Mouse (Mus musculus) midbrain, embryonic 13.5 days (tissue): Measurements from ENCODE around the gene Epb41l1. TPM values are rescaled to one million over a fixed set of nuclear protein-coding genes. Genes with fewer than 3 reads are reported as not detected.

Experiments
- ATAC-seq: fragments of 200-750 bp; cut with Nextera tagmentation; 2 replicates; pipeline ENCODE4 v1.8.0; 2017; ENCODE audit warnings: mild to moderate bottlenecking, moderate TSS enrichment, moderate library complexity
- H3K27ac ChIP-seq: fragments of 300-500 bp; sonication (generic); 2 replicates; pipeline ENCODE4 v1.5.1; 2015; ENCODE audit warnings: inconsistent platforms, mild to moderate bottlenecking, moderate library complexity
- H3K27me3 ChIP-seq: fragments of 300-500 bp; sonication (generic); 2 replicates; pipeline ENCODE4 v1.6.1; 2015; ENCODE audit warnings: mild to moderate bottlenecking, inconsistent platforms
- H3K36me3 ChIP-seq: fragments of 300-500 bp; sonication (generic); 2 replicates; pipeline ENCODE4 v1.6.1; 2015; ENCODE audit warnings: mild to moderate bottlenecking, inconsistent platforms
- H3K4me1 ChIP-seq: fragments of 300-500 bp; sonication (generic); replicated peaks from 2 replicates; pipeline ENCODE4 v1.6.1; 2015; ENCODE audit warnings: inconsistent platforms
- H3K4me2 ChIP-seq: fragments of 300-500 bp; sonication (generic); replicated peaks from 2 replicates; pipeline ENCODE4 v1.6.1; 2015; ENCODE audit warnings: moderate library complexity, mild to moderate bottlenecking, inconsistent platforms
- H3K4me3 ChIP-seq: fragments of 300-500 bp; sonication (generic); replicated peaks from 2 replicates; pipeline ENCODE4 v1.5.1; 2015; ENCODE audit warnings: mild to moderate bottlenecking, inconsistent platforms
- H3K9ac ChIP-seq: fragments of 300-500 bp; sonication (generic); replicated peaks from 2 replicates; pipeline ENCODE4 v1.6.1; 2015; ENCODE audit warnings: mild to moderate bottlenecking, inconsistent platforms
- H3K9me3 ChIP-seq: fragments of 300-500 bp; sonication (generic); 2 replicates; pipeline ENCODE4 v1.6.1; 2016; ENCODE audit warnings: mild to moderate bottlenecking, inconsistent platforms
- WGBS: fragments of 180-500 bp; shearing (Covaris S2); methylation state at CpG from one replicate; pipeline ENCODE4 v1.1.7; 2015; 5-methylcytosine and 5-hydroxymethylcytosine counted together
- polyA plus RNA-seq: library from polyadenylated mRNA; unstranded; fragments of >200 nt; fragmentation: Nextera tagmentation; extraction: Ambion mirVana; gene quantifications from 2 replicates; pipeline ENCODE4 v1.2.1, GENCODE M21; 2015

Gene Epb41l1
- polyA plus RNA-seq, 1 experiment from 2014 or later: 11.9 TPM

DNA sequence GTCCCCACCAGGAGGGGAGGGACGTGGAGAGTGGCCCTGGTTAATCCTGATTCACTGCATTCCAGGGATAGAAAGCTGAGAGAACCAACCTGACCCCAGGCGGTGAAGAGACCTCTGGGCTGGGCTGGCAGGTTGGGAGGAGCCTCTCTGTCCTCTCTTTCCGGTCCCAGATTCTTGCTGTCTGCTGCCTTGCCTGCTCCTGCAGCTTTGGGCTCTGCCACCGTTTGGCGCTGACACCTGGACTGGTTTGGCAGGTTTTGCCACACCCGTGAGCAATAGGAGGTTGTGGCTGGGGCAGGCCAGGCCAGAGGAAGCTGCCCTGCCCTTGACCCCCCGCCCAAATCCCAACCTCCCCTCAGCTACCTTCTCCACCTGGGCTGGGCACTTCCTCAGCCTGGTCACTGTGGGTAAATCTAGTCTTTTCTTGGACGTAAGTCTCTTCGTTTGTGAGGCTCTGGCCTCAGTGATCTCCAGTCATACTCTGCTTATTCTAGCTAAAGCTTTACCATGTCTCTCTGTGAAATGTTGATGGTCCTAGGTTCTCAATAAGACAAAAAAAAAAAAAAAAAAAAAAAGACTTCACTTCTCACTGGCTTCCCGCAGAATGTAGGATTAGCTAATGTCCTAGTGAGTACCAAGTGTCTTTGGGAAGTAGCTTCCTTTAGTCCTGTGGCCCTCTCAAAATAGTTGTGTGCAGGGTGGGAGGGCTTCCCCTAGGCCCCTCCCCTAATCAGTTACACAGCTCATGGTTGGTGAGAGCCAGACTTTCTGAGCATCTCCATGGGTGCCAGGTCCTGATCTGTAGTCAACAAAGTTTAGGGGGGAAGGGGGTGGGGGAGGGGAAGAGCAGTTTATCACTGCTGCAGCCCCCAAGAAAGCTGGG, 26.9 kb downstream of the Epb41l1 start:
- 0 out of 2 replicates have a peak, but pooled peaks cover 5% of the 10 kb centered on the region for H3K4me1 ChIP-seq
- no peaks in the 10 kb centered on the region for H3K27me3 ChIP-seq
- H3K4me2 ChIP-seq: no peak overlapping the region
- H3K9me3 ChIP-seq: no peaks in the 10 kb centered on the region; the same call in 1 of the 2 replicates
- peaks cover 28% of the 10 kb centered on the region for H3K36me3 ChIP-seq
- no peak overlapping the region for H3K4me3 ChIP-seq
- ATAC-seq: no peak
- 18% methylated on average over 10 of the region's 10 CpGs for WGBS
- no peak overlapping the region for H3K27ac ChIP-seq
- H3K9ac ChIP-seq: no peak overlapping the region

DNA sequence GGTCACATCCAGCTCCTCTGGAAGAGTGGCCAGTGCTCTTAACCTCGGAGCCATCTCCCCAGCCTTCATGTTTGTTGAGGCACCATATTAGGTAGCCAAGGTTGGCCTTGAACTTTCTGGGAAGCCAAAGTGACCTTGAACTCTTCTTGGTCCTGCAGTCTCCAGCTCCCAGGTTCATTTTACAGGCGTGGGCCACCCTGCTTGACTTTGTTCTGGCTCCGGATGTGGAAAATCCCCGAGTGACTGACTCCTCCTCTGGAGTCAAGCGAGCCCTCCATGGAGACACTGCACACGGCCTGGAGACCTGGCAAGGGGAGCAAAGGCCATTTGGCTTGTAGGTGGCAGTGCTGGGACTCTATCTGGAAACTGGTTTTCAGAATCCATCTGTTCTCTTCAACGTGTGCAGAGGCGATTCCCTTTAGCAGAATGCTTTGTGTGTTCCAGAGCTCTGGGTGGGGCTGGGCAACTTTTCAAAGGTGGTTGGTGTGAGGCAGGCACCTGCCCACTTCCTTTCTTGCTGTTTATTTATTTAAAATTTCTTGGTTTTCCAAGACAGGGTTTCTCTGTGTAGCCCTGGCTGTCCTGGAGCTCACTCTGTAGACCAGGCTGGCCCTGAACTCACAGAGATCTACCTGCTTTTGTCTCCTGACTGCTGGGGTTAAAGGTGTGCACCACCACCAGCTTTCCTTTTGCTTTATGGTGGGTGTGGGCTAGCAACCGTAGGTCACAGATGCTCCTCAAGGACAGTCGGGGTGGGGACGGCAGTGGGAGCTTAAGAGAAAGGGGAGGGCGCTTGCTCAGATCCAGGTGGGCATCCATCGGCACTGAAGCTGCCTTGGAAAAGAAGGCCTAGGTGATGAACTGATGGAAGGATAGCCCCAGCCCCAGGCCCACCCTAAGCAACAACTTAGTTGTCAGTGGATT, 30.8 kb downstream of the Epb41l1 start:
- Histone ChIP-seq H3K4me1 (0 out of 2 replicates have a peak, but pooled peaks cover 7% of the 10 kb centered on the region), H3K4me3 (no peak overlapping the region), H3K27ac (no peak overlapping the region), H3K36me3 (peaks cover 5% of the 10 kb centered on the region; the same call in 1 of the 2 replicates), H3K9ac (no peak overlapping the region), H3K27me3 (no peaks in the 10 kb centered on the region), H3K9me3 (no peaks in the 10 kb centered on the region), H3K4me2 (no peak overlapping the region)
- WGBS: 84% methylated on average over 13 of the region's 13 CpGs
- no peak for ATAC-seq

DNA sequence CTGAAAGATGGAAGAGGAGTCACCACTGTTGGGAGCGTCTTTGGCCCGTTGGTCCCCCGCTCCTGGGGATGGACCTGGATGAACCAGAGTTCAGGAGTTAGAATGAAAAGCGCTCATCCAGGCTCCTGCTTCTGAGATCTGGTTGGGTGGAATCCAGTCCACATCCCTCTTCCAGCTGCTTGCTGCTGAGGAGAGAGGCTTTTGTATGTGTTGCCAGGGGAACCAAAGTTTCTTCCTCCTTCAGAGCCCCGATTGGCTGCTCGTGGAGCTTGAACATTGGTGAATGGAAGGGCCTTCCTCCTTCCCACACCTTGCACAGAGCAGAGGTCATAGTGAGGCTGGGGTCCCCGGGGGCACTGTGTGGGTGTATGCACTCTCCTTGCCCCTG, 31.4 kb downstream of the Epb41l1 start:
- no peak overlapping the region for H3K4me3 ChIP-seq
- peaks cover 5% of the 10 kb centered on the region; the same call in 1 of the 2 replicates for H3K36me3 ChIP-seq
- H3K27me3 ChIP-seq: no peaks in the 10 kb centered on the region
- 41% methylated on average over 7 of the region's 7 CpGs for WGBS
- H3K4me1 ChIP-seq: 0 out of 2 replicates have a peak, but pooled peaks cover 7% of the 10 kb centered on the region
- H3K9ac ChIP-seq: no peak overlapping the region
- ATAC-seq: no peak
- no peaks in the 10 kb centered on the region for H3K9me3 ChIP-seq
- no peak overlapping the region for H3K4me2 ChIP-seq
- H3K27ac ChIP-seq: no peak overlapping the region

DNA sequence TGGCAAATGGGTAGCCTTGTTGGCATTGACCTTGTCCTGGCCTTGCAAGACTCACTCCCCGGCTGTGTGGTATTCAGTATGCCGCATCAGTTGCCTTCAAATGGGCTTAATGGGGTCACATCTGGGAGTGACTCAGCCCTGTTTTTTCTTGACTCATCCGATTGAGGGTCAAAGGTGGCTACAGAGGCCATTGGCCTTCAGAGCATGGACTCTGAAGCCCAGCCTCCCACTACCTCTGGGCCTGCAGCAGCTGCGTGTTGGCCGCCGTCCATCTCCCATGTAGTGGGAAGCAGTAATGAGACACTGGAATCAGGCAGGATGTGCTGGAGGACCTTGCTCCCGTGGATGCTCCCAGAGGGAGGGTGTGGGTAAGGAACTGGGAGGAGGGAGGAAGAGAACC, 33.1 kb downstream of the Epb41l1 start:
- Histone ChIP-seq H3K36me3 (peaks cover 5% of the 10 kb centered on the region; the same call in 1 of the 2 replicates), H3K27ac (no peak overlapping the region), H3K4me1 (0 out of 2 replicates have a peak, but pooled peaks cover 7% of the 10 kb centered on the region), H3K9ac (no peak overlapping the region), H3K4me3 (no peak overlapping the region), H3K9me3 (no peaks in the 10 kb centered on the region), H3K4me2 (no peak overlapping the region), H3K27me3 (no peaks in the 10 kb centered on the region)
- ATAC-seq: no peak
- WGBS: 82% methylated on average over 7 of the region's 7 CpGs

DNA sequence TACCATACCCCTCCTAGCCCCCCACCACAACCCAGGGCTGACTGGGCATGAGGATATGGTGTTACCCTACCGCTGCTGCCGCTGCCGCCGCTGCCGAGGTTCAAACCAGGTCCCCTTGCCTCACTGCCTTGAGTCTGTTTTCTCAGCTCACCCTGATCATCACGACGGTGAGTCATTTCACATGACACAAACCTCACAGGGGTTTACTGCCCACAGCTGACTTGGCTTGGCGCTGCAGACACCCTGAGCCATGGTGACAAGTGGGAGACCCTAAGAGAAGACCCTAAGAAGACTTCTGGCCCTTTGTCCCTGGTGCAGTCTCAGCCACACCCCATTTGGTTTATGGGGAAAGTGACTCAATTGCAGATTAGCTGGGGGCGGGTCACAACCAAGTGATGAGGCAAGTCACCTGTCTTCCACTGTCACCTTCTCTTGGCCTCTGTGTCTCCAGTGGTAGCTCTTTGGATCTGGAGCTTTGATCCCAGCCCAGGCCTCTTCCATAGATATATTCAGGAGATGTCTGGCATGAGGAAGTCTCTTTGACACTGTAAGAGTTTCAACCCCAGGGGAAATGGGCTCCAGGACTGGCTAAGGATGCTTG, 34.9 kb downstream of the Epb41l1 start:
- Histone ChIP-seq H3K36me3 (no peaks in the 10 kb centered on the region), H3K4me2 (no peak overlapping the region), H3K9me3 (no peaks in the 10 kb centered on the region), H3K4me1 (peaks cover 18% of the 10 kb centered on the region), H3K27me3 (no peaks in the 10 kb centered on the region), H3K27ac (no peak overlapping the region), H3K4me3 (no peak overlapping the region), H3K9ac (no peak overlapping the region)
- 86% methylated on average over 9 of the region's 9 CpGs for WGBS
- ATAC-seq: no peak

DNA sequence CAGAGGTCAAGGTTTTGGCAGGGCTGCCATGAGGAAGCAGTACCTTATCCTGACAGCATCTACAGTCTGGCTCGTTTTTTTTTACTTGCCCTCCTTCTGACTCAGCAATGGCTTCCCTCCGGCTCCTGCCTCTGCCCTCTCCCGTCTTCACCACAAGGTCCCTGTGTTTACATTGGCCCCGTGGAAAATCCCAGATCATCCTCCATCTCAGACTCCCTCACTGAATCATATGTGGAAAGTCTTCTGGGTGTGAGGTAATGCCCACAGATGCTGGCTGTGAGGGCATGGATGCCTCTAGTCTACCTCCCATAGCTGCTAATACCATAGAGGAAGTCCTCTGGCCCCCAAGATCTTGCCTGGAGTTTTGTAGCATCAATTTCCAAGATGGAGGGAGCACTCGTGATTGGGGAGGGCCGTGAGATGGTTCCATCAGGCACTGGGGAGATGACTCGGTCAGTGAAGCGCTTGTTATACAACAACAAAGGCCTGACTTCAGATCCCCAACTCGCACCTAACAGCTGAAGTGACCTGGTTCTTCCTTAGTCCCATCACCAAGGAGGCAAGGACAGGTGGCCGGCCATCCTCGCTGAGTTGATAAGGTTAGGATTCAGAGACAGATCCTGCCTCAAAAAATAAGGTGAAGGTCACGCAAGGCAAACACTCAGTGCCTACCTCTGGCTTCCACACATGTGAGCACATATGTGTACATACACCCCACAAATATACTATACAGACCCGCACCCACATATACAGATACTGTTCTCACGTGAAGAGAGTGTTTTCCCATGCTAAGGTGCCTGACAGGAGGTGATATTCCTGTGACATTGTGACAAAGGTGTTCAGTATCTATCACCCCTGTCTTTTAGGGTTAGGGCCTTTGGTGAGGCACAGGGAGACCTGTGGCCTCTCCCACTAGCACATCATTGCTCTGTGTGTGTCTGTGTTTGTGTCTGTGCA, 36.0 kb downstream of the Epb41l1 start:
- Histone ChIP-seq H3K27ac (no peak overlapping the region), H3K4me3 (no peak overlapping the region), H3K9me3 (no peaks in the 10 kb centered on the region), H3K27me3 (0 out of 2 replicates have a peak, but pooled peaks cover 8% of the 10 kb centered on the region), H3K9ac (no peak overlapping the region), H3K4me1 (peaks cover 24% of the 10 kb centered on the region), H3K4me2 (no peak overlapping the region), H3K36me3 (no peaks in the 10 kb centered on the region)
- WGBS: 80% methylated on average over 14 of the region's 14 CpGs
- no peak for ATAC-seq

DNA sequence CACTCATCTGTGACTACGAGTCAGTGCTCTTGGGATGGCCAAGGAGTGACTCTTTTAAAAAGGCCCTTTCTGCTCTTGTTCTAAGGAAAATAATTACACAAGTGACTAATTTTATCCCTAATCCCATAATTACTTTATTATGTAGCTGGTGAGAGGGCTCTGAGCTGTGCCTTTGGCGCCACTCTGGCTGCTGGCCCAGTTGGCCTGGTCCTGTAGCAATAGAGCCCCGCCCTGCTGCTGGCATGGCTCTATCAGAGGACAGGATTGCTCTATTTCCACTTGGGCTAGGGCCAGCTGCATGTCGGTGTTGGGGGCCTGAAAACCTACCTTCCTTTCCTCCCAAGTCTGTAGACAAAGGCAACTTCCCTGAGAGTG, 36.6 kb downstream of the Epb41l1 start:
- no peak overlapping the region for H3K4me2 ChIP-seq
- H3K27me3 ChIP-seq: 0 out of 2 replicates have a peak, but pooled peaks cover 8% of the 10 kb centered on the region
- ATAC-seq: no peak
- H3K36me3 ChIP-seq: no peaks in the 10 kb centered on the region
- H3K27ac ChIP-seq: no peak overlapping the region
- H3K9me3 ChIP-seq: no peaks in the 10 kb centered on the region
- WGBS: 61% methylated on average over 4 of the region's 4 CpGs
- no peak overlapping the region for H3K4me3 ChIP-seq
- no peak overlapping the region for H3K9ac ChIP-seq
- H3K4me1 ChIP-seq: peaks cover 25% of the 10 kb centered on the region

DNA sequence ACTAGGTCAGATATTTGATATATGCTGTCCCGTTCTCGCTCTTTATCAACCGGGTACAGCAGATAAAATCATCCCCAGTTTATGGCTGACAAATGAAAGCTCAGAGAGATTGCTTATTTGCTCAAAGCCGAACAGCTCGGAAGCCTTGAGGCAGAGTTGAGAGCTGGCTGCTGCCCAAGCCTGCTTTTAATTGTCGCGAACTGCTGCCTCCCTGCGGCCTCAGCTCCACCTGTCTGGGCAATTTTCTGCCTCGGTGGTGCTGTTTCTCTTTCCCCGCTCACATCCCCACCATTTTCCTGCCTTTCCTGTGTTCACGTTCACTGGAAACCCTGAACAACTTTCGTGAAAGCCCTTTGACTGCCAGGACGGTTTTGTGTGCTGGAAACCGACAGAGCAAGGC, 39.8 kb downstream of the Epb41l1 start:
- peaks cover 33% of the 10 kb centered on the region for H3K4me1 ChIP-seq
- no peak overlapping the region for H3K4me2 ChIP-seq
- H3K4me3 ChIP-seq: no peak overlapping the region
- no peaks in the 10 kb centered on the region for H3K9me3 ChIP-seq
- no peak for ATAC-seq
- 0 out of 2 replicates have a peak overlapping the region, but pooled peaks have one; percentile 20 for H3K9ac ChIP-seq
- peaks cover 8% of the 10 kb centered on the region; the same call in 1 of the 2 replicates for H3K27me3 ChIP-seq
- H3K27ac ChIP-seq: peak overlapping the region; percentile 51; the same call in 1 of the 2 replicates
- 39% methylated on average over 14 of the region's 14 CpGs for WGBS
- H3K36me3 ChIP-seq: no peaks in the 10 kb centered on the region

DNA sequence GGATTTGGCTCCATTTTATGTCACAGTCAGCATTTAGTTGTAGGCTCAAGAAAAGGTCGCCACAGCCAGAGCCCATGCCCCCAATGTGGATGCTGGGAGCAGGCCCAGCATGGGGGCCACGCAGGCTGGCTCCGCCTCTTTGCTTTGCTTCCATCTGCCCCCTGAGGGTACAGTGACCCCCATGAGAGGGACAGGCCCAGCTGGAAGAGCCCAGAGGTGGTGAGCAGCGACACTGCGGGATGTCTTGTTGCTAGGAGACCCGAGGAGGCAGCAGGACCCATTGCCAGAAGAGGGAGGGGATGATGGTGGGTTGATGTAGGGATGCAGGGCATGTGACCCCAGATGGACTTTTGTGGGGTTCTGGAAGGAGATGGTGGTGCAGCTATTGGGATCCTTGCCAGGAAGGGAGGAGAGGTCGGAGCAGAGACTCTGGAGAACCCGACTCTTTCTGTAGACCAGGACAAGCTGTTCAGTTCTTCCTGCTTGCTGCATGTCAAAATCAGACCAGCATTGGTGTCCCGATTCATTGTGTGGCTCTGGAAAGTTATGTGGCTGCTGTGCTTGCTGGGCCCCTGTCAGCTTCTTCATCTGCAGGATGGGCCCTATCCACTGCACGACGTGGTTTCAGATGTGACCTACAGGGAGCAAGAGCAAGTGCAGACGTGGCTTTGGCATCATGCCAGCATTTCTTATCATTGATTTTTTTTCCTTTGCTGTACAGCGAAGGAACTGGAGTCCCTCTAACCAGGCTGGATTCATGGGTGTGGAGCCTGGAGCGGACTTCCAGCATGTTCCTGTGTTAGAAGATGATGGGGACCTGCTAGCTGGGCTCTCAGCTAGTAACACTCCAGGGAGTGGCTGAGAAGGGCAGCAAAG, 41.7 kb downstream of the Epb41l1 start:
- 45% methylated on average over 14 of the region's 14 CpGs for WGBS
- Histone ChIP-seq H3K4me3 (no peak overlapping the region), H3K4me2 (no peak overlapping the region), H3K27ac (no peak overlapping the region), H3K4me1 (peaks cover 33% of the 10 kb centered on the region), H3K27me3 (peaks cover 8% of the 10 kb centered on the region; the same call in 1 of the 2 replicates), H3K9me3 (no peaks in the 10 kb centered on the region), H3K36me3 (no peaks in the 10 kb centered on the region; the same call in 1 of the 2 replicates), H3K9ac (peak overlapping the region; percentile 19; the same call in 1 of the 2 replicates)
- no peak for ATAC-seq

DNA sequence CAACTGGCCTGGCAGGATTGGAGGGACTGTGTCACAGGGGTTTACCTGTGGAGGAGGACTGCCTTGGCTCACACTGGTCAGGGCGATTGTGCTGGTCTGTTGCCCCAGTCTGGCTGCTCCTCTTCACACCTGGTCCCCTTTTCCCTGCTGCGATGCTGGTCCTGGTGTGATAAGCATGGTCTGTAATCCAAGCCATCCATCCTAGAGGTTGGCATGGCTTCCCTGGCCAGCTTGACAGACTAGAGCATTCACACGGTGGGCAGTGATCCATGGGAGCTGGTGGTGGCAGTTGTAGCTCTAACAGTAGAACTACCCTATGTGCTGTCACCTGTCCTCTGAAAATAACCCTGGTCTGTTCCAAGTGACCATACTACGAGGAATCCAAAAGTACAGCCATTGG, 43.7 kb downstream of the Epb41l1 start:
- H3K4me3 ChIP-seq: no peak overlapping the region
- peaks cover 8% of the 10 kb centered on the region; the same call in 1 of the 2 replicates for H3K27me3 ChIP-seq
- peaks cover 33% of the 10 kb centered on the region for H3K4me1 ChIP-seq
- no peak overlapping the region for H3K9ac ChIP-seq
- H3K4me2 ChIP-seq: no peak overlapping the region
- no peak overlapping the region for H3K27ac ChIP-seq
- 90% methylated on average over 4 of the region's 4 CpGs for WGBS
- no peak for ATAC-seq
- no peaks in the 10 kb centered on the region for H3K9me3 ChIP-seq
- no peaks in the 10 kb centered on the region; the same call in 1 of the 2 replicates for H3K36me3 ChIP-seq
